Mouse (Mus musculus): Measurements from ENCODE around the gene Emcn. TPM values are rescaled to one million over a fixed set of nuclear protein-coding genes. Genes with fewer than 3 reads are reported as not detected.

Gene Emcn
- polyA plus RNA-seq, 1 experiment from 2014 or later = 14.6 TPM

DNA sequence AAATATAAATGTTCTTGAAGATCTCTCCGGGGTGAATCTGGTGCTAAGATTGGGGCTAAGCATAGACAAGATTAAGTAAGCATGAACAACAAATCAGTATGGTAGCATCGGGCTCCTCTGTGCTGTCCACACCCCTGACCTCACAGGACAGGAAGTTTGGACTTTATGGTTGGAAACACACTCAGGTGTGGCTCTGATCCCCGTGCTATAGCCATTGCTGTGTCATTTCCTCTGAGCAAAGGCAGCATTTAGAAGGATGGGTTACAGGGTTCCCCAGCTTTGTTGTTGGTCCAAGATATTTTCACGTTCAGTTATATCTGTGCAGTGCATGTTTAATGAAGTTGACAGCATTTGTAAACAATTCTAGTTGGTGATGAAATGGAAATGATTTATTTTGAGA lies 9.9 kb upstream of the Emcn start:
- WGBS = 87% methylated on average over 4 of the region's 4 CpGs

DNA sequence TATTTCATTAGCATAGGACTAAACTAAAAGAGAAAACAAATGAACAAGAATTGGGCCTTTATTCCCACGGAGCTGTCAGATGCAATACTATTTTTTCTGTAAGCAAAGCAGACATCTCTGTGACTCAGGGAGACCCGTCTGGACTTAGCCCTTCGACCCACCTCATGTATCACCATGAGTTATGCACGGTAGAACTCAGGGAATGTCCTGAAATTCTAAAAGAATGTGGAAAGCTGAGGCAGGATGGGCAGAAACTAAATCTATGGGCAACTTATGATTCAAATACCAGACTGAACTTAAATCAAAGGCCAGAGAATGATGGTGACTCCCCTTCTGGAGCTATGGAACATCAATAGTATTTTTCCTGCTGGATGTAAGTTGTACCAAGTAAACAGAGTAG lies 8.3 kb upstream of the Emcn start:
- Histone ChIP-seq H3K4me1 (peaks cover 6% of the 10 kb centered on the region; the same call in 1 of the 2 replicates), H3K9me3 (no peaks in the 10 kb centered on the region), H3K4me2 (no peak overlapping the region), H3K9ac (no peak overlapping the region), H3K27ac (no peak overlapping the region), H3K36me3 (replicated peaks) (no peaks in the 10 kb centered on the region), H3K27me3 (no peaks in the 10 kb centered on the region), H3K4me3 (replicated peaks) (no peak overlapping the region)
- WGBS = 82% methylated on average over 4 of the region's 4 CpGs
- no peak for ATAC-seq (ENCODE audit: low FRiP score)

More for the DNA sequence above, 9.9 kb upstream of the Emcn start:
- 0 out of 2 replicates have a peak, but pooled peaks cover 6% of the 10 kb centered on the region for H3K4me1 ChIP-seq
- H3K36me3 ChIP-seq (replicated peaks) = no peaks in the 10 kb centered on the region
- no peak overlapping the region for H3K9ac ChIP-seq
- H3K27me3 ChIP-seq = no peaks in the 10 kb centered on the region
- ATAC-seq (ENCODE audit: low FRiP score) = no peak
- no peak overlapping the region for H3K4me2 ChIP-seq
- H3K9me3 ChIP-seq = no peaks in the 10 kb centered on the region
- H3K4me3 ChIP-seq (replicated peaks) = no peak overlapping the region
- H3K27ac ChIP-seq = no peak overlapping the region

DNA sequence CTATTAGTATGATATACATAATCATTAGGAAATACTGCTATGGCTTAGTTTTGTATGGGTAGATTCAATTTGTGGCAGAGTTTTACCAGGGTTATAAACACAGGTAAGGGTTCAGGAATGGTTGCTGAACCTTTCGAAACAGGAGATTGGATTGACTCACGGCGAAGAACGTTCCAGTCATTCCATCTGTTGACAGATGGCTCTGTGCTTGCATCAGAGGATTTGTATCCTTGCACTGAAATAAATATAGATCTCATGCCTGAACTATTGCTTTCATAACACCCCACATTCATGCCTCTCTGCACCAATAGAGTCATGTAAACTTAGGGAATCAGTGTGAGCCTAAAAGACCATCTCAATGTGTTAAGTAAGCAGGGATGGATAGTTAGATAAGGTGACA lies 4.9 kb upstream of the Emcn start:
- Histone ChIP-seq H3K36me3 (replicated peaks) (no peaks in the 10 kb centered on the region), H3K9ac (no peak overlapping the region), H3K4me1 (no peaks in the 10 kb centered on the region; the same call in 1 of the 2 replicates), H3K27ac (no peak overlapping the region), H3K4me2 (no peak overlapping the region), H3K27me3 (no peaks in the 10 kb centered on the region), H3K9me3 (no peaks in the 10 kb centered on the region), H3K4me3 (replicated peaks) (no peak overlapping the region)
- WGBS = 97% methylated on average over 4 of the region's 4 CpGs
- no peak for ATAC-seq (ENCODE audit: low FRiP score)

DNA sequence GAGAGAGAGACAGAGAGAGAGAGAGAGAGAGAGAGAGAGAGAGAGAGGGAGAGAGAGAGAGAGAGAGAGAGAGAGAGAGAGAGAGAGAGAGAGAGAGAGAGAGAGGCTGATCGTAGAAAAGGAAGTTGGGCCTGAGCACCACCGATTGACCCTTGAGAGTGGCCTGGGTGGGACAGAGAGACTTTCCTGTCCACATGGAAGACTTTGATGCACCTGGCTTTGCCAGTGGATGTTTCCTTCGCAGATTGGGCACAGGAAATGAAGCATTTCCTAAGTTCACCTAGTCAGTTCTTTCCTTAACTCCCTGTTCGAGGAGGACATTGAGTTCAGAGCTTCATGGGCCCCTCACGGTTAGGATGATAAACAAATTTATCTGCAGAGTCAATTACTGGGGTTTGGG lies 2.6 kb downstream of the Emcn start:
- Histone ChIP-seq H3K9ac (no peak overlapping the region), H3K4me2 (no peak overlapping the region), H3K27me3 (no peaks in the 10 kb centered on the region), H3K4me1 (no peaks in the 10 kb centered on the region), H3K27ac (no peak overlapping the region), H3K9me3 (no peaks in the 10 kb centered on the region), H3K36me3 (replicated peaks) (no peaks in the 10 kb centered on the region), H3K4me3 (replicated peaks) (no peak overlapping the region)
- WGBS = 87% methylated on average over 5 of the region's 5 CpGs
- ATAC-seq (ENCODE audit: low FRiP score) = no peak

DNA sequence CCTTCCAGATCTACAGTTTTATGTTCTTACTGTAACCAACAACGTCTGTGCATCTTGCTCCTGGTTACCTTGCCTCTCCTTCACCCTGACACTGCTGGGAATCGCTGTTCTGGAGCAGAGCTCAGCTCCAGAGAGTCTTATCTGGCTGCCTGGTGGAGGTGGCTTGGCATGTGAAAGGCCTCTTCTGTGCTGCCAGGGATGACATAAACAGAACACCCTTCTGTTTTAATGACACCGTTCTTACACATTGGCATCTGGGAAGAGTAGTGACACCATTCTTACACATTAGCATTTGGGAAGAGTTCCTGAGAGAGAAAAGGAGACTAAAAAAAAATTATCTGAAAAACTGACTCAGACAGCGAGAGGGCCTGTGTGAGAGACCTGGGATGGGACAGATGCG lies 11.0 kb downstream of the Emcn start:
- no peaks in the 10 kb centered on the region for H3K4me1 ChIP-seq
- H3K9me3 ChIP-seq = no peaks in the 10 kb centered on the region
- H3K36me3 ChIP-seq (replicated peaks) = no peaks in the 10 kb centered on the region
- WGBS = 88% methylated on average over 5 of the region's 5 CpGs
- no peak overlapping the region for H3K4me2 ChIP-seq
- no peak overlapping the region for H3K9ac ChIP-seq
- no peak overlapping the region for H3K4me3 ChIP-seq (replicated peaks)
- no peak overlapping the region for H3K27ac ChIP-seq
- no peaks in the 10 kb centered on the region for H3K27me3 ChIP-seq
- ATAC-seq (ENCODE audit: low FRiP score) = no peak

DNA sequence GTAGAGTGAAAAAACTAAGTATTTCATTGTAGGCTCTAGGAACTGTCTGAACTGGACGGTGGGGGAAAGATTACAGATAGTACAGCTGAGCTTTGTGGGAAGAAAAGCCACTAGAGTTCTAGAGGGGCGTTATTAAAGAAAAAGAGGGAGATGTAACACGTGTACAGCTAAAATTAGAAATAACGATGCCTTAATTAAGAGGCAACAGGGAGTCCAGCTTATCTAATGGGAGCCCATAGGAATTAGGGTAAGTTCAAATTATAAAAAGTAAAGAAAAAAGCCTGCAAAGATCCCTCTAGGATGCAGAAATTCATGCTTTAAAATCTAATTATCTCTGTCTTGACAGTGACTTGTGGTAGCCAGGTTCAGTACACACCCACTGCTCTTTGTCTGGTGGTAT lies 15.8 kb downstream of the Emcn start:
- no peak overlapping the region for H3K4me2 ChIP-seq
- H3K4me1 ChIP-seq = no peaks in the 10 kb centered on the region
- ATAC-seq (ENCODE audit: low FRiP score) = no peak
- no peak overlapping the region for H3K9ac ChIP-seq
- H3K27me3 ChIP-seq = no peaks in the 10 kb centered on the region
- no peak overlapping the region for H3K27ac ChIP-seq
- H3K4me3 ChIP-seq (replicated peaks) = no peak overlapping the region
- H3K36me3 ChIP-seq (replicated peaks) = no peaks in the 10 kb centered on the region
- H3K9me3 ChIP-seq = no peaks in the 10 kb centered on the region
- WGBS = 49% methylated on average over 4 of the region's 4 CpGs

DNA sequence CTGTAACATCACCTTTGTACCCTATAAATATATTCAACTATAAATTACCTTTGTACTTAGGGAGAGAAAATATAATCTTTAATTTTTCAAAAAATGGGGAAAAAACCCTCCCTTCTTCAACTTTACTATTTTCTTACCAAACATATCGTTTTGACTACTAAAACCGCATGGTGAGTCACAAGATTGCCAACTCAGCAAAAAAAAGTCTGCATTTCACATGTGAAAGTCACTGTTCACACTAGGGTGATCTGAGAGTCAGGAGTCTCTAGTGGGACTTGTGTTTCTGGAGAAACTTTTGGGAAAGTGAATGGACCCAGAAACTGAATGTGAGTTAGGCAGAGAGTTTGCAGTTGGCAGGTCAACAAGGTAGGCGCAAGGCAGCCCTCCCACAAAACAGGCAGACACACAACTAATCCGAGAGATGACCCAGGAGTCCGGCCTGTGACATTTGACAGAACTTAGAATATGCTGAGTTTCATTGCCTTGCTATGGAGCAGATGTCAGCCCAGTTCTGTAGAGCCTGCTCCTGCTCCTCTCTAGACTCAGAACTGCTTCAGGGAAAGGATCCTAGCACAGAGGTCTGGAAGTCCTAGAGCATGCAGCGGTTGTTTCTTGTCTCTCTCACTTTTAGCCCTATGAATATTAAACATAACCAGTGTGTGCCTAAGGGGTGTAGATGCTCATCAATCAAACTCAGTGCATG lies 26.4 kb downstream of the Emcn start:
- Histone ChIP-seq H3K36me3 (replicated peaks) (no peaks in the 10 kb centered on the region), H3K9me3 (no peaks in the 10 kb centered on the region), H3K27ac (no peak overlapping the region), H3K9ac (no peak overlapping the region), H3K27me3 (no peaks in the 10 kb centered on the region), H3K4me2 (no peak overlapping the region), H3K4me3 (replicated peaks) (no peak overlapping the region), H3K4me1 (no peaks in the 10 kb centered on the region)
- 94% methylated on average over 6 of the region's 6 CpGs for WGBS
- ATAC-seq (ENCODE audit: low FRiP score) = no peak

DNA sequence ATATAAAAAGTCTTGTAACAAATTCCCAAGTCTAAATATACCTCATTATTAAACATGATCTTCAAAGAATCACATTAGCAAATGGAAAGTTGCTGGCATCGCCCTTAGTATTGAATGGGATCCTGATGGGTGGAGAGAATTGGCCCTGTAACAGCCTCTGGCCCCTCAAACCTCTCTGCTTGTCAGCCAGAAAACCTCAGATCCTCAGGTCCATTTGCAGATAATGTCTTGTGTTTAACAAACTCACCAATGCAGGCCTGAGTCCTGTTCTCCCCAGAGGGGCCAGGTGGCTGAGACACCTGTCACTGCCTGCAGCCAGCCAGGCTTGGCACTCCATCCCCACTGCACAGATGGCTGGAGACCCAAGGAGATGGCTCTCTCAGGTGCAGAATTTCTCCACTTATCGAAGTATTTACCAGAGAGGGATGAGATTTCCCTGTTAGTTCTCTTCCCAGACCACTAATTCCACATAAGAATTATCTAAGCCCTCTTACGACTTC lies 27.0 kb downstream of the Emcn start:
- Histone ChIP-seq H3K4me2 (no peak overlapping the region), H3K36me3 (replicated peaks) (no peaks in the 10 kb centered on the region), H3K4me1 (no peaks in the 10 kb centered on the region), H3K27ac (no peak overlapping the region), H3K9ac (no peak overlapping the region), H3K27me3 (no peaks in the 10 kb centered on the region), H3K9me3 (no peaks in the 10 kb centered on the region), H3K4me3 (replicated peaks) (no peak overlapping the region)
- WGBS = 58% methylated on average over 3 of the region's 3 CpGs
- no peak; the same call in 1 of the 2 replicates for ATAC-seq (ENCODE audit: low FRiP score)

DNA sequence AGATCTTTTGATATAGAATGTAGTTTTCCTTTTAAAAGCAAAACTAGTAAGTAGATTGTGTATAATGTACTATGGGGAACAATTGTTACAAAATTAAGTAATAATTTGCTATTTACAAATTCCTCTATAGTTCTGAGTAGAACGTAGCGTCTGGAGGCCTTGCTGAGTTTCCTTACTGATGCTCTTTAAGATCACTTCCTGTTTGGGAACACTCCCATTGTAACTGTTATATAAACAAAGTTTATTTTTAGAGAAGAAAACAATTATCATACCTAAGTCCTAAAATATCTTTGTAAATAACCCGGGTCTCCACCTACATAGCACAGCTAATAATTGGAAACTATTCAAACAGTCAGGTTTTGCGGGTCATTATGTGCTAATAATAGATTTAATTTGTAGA lies 32.0 kb downstream of the Emcn start:
- Histone ChIP-seq H3K36me3 (replicated peaks) (no peaks in the 10 kb centered on the region), H3K27ac (no peak overlapping the region), H3K4me3 (replicated peaks) (no peak overlapping the region), H3K9me3 (no peaks in the 10 kb centered on the region), H3K4me1 (no peaks in the 10 kb centered on the region), H3K27me3 (no peaks in the 10 kb centered on the region), H3K4me2 (no peak overlapping the region), H3K9ac (no peak overlapping the region)
- no peak for ATAC-seq (ENCODE audit: low FRiP score)
- WGBS = 86% methylated on average over 4 of the region's 4 CpGs

DNA sequence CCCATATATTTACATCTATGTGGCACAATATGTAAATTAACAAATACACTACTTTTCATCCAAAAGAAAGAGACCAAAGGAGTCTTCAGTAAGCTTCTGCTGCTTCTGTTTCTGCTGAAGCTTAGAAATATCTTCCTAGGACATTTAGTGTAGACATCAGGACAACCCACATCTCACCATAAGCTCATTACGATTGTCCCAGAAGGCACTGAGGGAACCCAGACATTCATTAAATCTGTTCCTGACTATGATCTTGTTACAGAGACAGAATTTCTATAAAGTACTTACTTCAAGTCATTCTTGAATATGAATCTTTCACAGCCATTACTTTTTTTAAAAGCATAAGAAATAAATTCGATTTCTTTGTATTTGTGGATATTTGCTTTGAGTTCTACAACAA lies 41.4 kb downstream of the Emcn start:
- no peaks in the 10 kb centered on the region for H3K4me1 ChIP-seq
- H3K27ac ChIP-seq = no peak overlapping the region
- ATAC-seq (ENCODE audit: low FRiP score) = no peak
- no peaks in the 10 kb centered on the region for H3K36me3 ChIP-seq (replicated peaks)
- H3K4me2 ChIP-seq = no peak overlapping the region
- WGBS = 89% methylated on average over 2 of the region's 2 CpGs
- H3K27me3 ChIP-seq = no peaks in the 10 kb centered on the region
- no peaks in the 10 kb centered on the region for H3K9me3 ChIP-seq
- H3K4me3 ChIP-seq (replicated peaks) = no peak overlapping the region
- no peak overlapping the region for H3K9ac ChIP-seq

DNA sequence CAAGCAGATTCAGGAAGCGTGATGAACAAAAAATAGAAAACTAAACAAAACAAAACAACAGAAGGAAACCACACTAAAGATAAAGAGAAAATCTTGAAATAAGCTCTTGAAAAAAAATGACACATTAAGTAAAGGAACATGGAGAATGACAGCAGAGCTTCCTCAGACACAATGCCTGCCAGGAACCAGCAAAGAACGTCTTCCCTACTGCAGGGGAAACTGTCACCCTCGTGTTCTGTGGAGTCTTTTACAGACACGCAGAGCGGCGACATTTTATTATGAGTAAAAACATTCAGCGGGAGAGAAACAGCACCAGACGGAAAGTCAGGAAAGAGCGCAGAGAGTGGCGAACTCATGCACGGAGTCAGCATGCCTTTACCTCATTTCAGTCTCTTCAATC lies 54.7 kb downstream of the Emcn start:
- Histone ChIP-seq H3K4me1 (no peaks in the 10 kb centered on the region), H3K9ac (no peak overlapping the region), H3K4me3 (replicated peaks) (no peak overlapping the region), H3K36me3 (replicated peaks) (no peaks in the 10 kb centered on the region), H3K4me2 (no peak overlapping the region), H3K27ac (no peak overlapping the region), H3K9me3 (no peaks in the 10 kb centered on the region), H3K27me3 (no peaks in the 10 kb centered on the region)
- 79% methylated on average over 11 of the region's 11 CpGs for WGBS
- no peak for ATAC-seq (ENCODE audit: low FRiP score)

DNA sequence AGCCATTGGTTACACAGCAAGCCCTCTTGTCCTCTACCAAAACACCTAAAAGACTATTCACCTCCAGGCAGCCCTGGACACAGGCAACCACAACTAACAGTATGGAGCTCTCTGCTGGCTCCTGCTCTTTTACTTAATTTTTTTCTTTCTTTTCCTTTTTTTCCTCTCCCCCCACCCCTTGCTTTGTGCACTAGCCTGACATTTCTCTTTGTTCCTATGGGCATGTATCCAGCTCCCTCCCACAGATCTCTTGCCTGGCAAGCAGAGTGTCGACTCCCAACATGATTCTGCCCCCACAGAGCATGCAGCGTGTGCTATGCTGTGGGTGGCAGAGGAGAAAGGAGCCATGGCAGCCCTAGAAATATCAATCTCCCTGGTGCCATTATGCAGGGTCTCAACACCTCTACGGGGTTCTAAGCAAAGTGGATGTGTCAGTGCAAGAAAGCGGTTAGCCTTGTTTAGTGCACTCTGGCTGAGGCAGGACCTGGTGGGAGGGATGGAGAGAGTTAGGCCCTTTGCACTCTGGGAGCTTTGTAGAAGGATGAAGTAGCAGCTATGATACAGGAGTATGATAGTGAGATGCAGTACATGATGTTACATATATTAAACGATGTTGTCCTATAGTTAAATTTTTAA lies 74.7 kb downstream of the Emcn start:
- Histone ChIP-seq H3K9ac (no peak overlapping the region), H3K9me3 (no peaks in the 10 kb centered on the region), H3K36me3 (replicated peaks) (no peaks in the 10 kb centered on the region), H3K27ac (no peak overlapping the region), H3K4me1 (peaks cover 6% of the 10 kb centered on the region; the same call in 1 of the 2 replicates), H3K4me2 (no peak overlapping the region), H3K27me3 (no peaks in the 10 kb centered on the region), H3K4me3 (replicated peaks) (no peak overlapping the region)
- WGBS = 62% methylated on average over 5 of the region's 5 CpGs
- ATAC-seq (ENCODE audit: low FRiP score) = peak; percentile 46; the same call in 1 of the 2 replicates

DNA sequence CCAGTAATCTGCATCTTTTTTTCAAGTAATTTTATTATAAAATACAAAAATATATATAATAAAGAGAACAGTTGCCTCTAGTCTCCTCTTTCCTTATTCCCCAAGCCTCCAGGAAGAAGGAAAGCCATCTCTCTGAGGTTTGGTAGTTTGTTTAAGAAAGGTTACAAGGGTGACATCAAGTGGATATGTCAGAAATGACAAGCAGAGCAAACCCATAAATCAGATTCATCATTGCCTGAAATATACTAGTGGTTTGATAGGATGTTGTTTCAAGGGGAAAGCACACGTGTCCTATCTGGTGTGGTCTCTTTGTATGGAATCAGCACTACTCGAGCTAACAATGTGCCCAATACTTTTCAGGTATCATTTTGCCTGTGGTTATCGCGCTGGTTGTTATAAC lies 77.8 kb downstream of the Emcn start:
- H3K36me3 ChIP-seq (replicated peaks) = no peaks in the 10 kb centered on the region
- H3K4me1 ChIP-seq = peaks cover 6% of the 10 kb centered on the region; the same call in 1 of the 2 replicates
- H3K4me3 ChIP-seq (replicated peaks) = no peak overlapping the region
- WGBS = 77% methylated on average over 4 of the region's 4 CpGs
- H3K27ac ChIP-seq = no peak overlapping the region
- no peaks in the 10 kb centered on the region for H3K27me3 ChIP-seq
- no peak; the same call in 1 of the 2 replicates for ATAC-seq (ENCODE audit: low FRiP score)
- no peak overlapping the region for H3K4me2 ChIP-seq
- H3K9ac ChIP-seq = no peak overlapping the region
- no peaks in the 10 kb centered on the region for H3K9me3 ChIP-seq

All from forebrain, embryonic 12.5 days (tissue).